Mouse (Mus musculus) C2C12 (cell line): ENCODE results near the gene Cend1.

Experiments
- CEBPB ChIP-seq: IDR thresholded peaks from one replicate; pipeline ENCODE4 v1.6.1; 2011; ENCODE audit warnings: low read depth, mild to moderate bottlenecking, control low read depth, moderate library complexity
- CTCF ChIP-seq: IDR thresholded peaks from one replicate; pipeline ENCODE4 v1.5.1; 2011; ENCODE audit not compliant: control insufficient read depth, insufficient read depth, insufficient read length
- FOSL1 ChIP-seq: IDR thresholded peaks from one replicate; pipeline ENCODE4 v1.8.0; 2011; ENCODE audit warnings: mild to moderate bottlenecking, low read length; ENCODE audit not compliant: poor library complexity, insufficient read depth, severe bottlenecking
- MAX ChIP-seq: IDR thresholded peaks from one replicate; pipeline ENCODE4 v1.6.1; 2011; ENCODE audit warnings: mild to moderate bottlenecking, control low read depth
- MYOD1 ChIP-seq: IDR thresholded peaks from one replicate; pipeline ENCODE4 v1.6.1; 2011; ENCODE audit warnings: low read depth; ENCODE audit not compliant: control insufficient read depth, insufficient read length
- MYOG ChIP-seq: IDR thresholded peaks from one replicate; pipeline ENCODE4 v1.6.1; 2011; ENCODE audit not compliant: control insufficient read depth, insufficient read length; ENCODE audit errors: extremely low read depth
- USF1 ChIP-seq: IDR thresholded peaks from one replicate; pipeline ENCODE4 v1.6.1; 2011; ENCODE audit warnings: low read depth, mild to moderate bottlenecking, control low read depth, moderate library complexity

GRCm38 (mm10) chr7:141410631-141411030 lies 18.7 kb downstream of the Cend1 start:
- TF ChIP-seq CTCF (no peak), MAX (no peak), MYOG (no peak), USF1 (no peak), CEBPB (no peak), FOSL1 (no peak), MYOD1 (no peak)
